Mouse (Mus musculus) forebrain, embryonic 14.5 days (tissue): ENCODE data around the gene Olfr96. TPM values are rescaled to one million over a fixed set of nuclear protein-coding genes. Genes with fewer than 3 reads are reported as not detected.
"Not testable (repeated sequence)": the region's sequence is repeated elsewhere in the genome, so short reads cannot be mapped to it uniquely, and the experiment has no call there.

Experiments used
- ATAC-seq: fragments of 200-750 bp; cut with Nextera tagmentation; 2 replicates; pipeline ENCODE4 v1.8.0; 2017; ENCODE audit warnings: mild to moderate bottlenecking, moderate library complexity
- DNase-seq: peaks from one replicate; pipeline ENCODE4 v3.0.0-alpha.2; 2015; ENCODE audit warnings: low spot score
- H3K27ac ChIP-seq: fragments of 300-500 bp; sonication (generic); 2 replicates; pipeline ENCODE4 v1.5.1; 2014; ENCODE audit warnings: low read depth, mild to moderate bottlenecking, control low read depth, low read length, moderate library complexity
- H3K27me3 ChIP-seq: fragments of 300-500 bp; sonication (generic); replicated peaks from 2 replicates; pipeline ENCODE4 v1.6.1; 2014; ENCODE audit warnings: low read length, control low read depth, mixed read lengths; ENCODE audit not compliant: control insufficient read depth, insufficient read depth
- H3K36me3 ChIP-seq: fragments of 300-500 bp; sonication (generic); 2 replicates; pipeline ENCODE4 v1.6.1; 2014; ENCODE audit warnings: low read length, control low read depth; ENCODE audit not compliant: control insufficient read depth, insufficient read depth
- H3K4me1 ChIP-seq: fragments of 300-500 bp; sonication (generic); 2 replicates; pipeline ENCODE4 v1.6.1; 2014; ENCODE audit warnings: antibody characterized with exemption, low read length, control low read depth; ENCODE audit not compliant: control insufficient read depth, insufficient read depth
- H3K4me2 ChIP-seq: fragments of 300-500 bp; sonication (generic); 2 replicates; pipeline ENCODE4 v1.6.1; 2014; ENCODE audit warnings: mild to moderate bottlenecking, control low read depth, low read length
- H3K4me3 ChIP-seq: fragments of 300-500 bp; sonication (generic); 2 replicates; pipeline ENCODE4 v1.5.1; 2014; ENCODE audit warnings: low read depth, low read length, control low read depth
- H3K9ac ChIP-seq: fragments of 300-500 bp; sonication (generic); 2 replicates; pipeline ENCODE4 v1.6.1; 2014; ENCODE audit warnings: mild to moderate bottlenecking, low read length, control low read depth, moderate library complexity
- H3K9me3 ChIP-seq: fragments of 300-500 bp; sonication (generic); replicated peaks from 2 replicates; pipeline ENCODE4 v1.6.1; 2016; ENCODE audit warnings: low read length, control low read depth, mixed read lengths; ENCODE audit not compliant: control insufficient read depth
- WGBS: fragments of 180-500 bp; shearing (Covaris S2); extraction: QIAGEN DNeasy Blood & Tissue Kit; methylation state at CpG from one replicate; pipeline ENCODE4 v1.1.7; 2014; 5-methylcytosine and 5-hydroxymethylcytosine counted together
- polyA plus RNA-seq: library from polyadenylated mRNA; unstranded; fragments of >200 nt; fragmentation: Nextera tagmentation; extraction: Ambion mirVana; gene quantifications from 2 replicates; pipeline ENCODE4 v1.2.1, GENCODE M21; 2014

The Olfr96 gene
- polyA plus RNA-seq, 1 experiment from 2014 or later, result not detected

GRCm38 (mm10) chr17:37203206-37203916 is 16.6 kb upstream of the Olfr96 start:
- H3K27ac ChIP-seq, result no peak overlapping the region
- H3K4me1 ChIP-seq, result no peaks in the 10 kb centered on the region
- no peaks in the 10 kb centered on the region for H3K9me3 ChIP-seq
- ATAC-seq (peak; percentile 88), DNase-seq (peak; percentile 93)
- peaks cover 5% of the 10 kb centered on the region for H3K27me3 ChIP-seq
- no peak overlapping the region for H3K4me3 ChIP-seq
- WGBS, result 2% methylated on average over 4 of the region's 4 CpGs
- H3K9ac ChIP-seq, result no peak overlapping the region
- H3K4me2 ChIP-seq, result no peak overlapping the region
- H3K36me3 ChIP-seq, result no peaks in the 10 kb centered on the region

- Histone ChIP-seq H3K4me1 (no peaks in the 10 kb centered on the region), H3K4me2 (no peak overlapping the region), H3K9me3 (no peaks in the 10 kb centered on the region), H3K36me3 (no peaks in the 10 kb centered on the region), H3K9ac (no peak overlapping the region), H3K4me3 (no peak overlapping the region), H3K27me3 (peaks cover under 1% of the 10 kb centered on the region; the same call in 1 of the 2 replicates), H3K27ac (no peak overlapping the region)
- ATAC-seq, result peak; percentile 54; the same call in 1 of the 2 replicates
- 27% methylated on average over 3 of the region's 3 CpGs for WGBS
- DNase-seq, result no peak
Measured at GRCm38 (mm10) chr17:37203917-37204236, 16.1 kb upstream of the Olfr96 start.

- H3K36me3 ChIP-seq, result no peaks in the 10 kb centered on the region
- no peaks in the 10 kb centered on the region for H3K9me3 ChIP-seq
- no peaks in the 10 kb centered on the region for H3K4me1 ChIP-seq
- WGBS, result 22% methylated on average over 40 of the region's 40 CpGs
- H3K27me3 ChIP-seq, result no peaks in the 10 kb centered on the region
- no peak overlapping the region for H3K27ac ChIP-seq
- peak overlapping the region; percentile 52 for H3K4me2 ChIP-seq
- peak overlapping the region; percentile 54 for H3K9ac ChIP-seq
- peak overlapping the region; percentile 27 for H3K4me3 ChIP-seq
- ATAC-seq, result peak; percentile 48; the same call in 1 of the 2 replicates
- DNase-seq, result peak; percentile 25
Measured at GRCm38 (mm10) chr17:37210884-37211768, 8.8 kb upstream of the Olfr96 start.

- Histone ChIP-seq H3K9me3 (peaks cover 4% of the 10 kb centered on the region; the same call in 1 of the 2 replicates), H3K4me2 (no peak within 1 kb of the TSS), H3K27ac (no peak within 1 kb of the TSS), H3K36me3 (no peaks in the 10 kb centered on the region), H3K9ac (no peak within 1 kb of the TSS), H3K4me1 (no peaks in the 10 kb centered on the region), H3K27me3 (no peaks in the 10 kb centered on the region), H3K4me3 (no peak within 1 kb of the TSS)
- ATAC-seq (no peak), DNase-seq (no peak)
- WGBS, result 73% methylated on average over 3 of the region's 3 CpGs
Measured at GRCm38 (mm10) chr17:37213018-37213417, 6.9 kb upstream of the Olfr96 start, which contains the start of gene Olfr95. TSS of gene Olfr95 (minus strand) at chr17:37213118.

- DNase-seq (no peak), ATAC-seq (no peak)
- H3K36me3 ChIP-seq, result no peaks in the 10 kb centered on the region
- H3K27me3 ChIP-seq, result no peaks in the 10 kb centered on the region
- WGBS, result 88% methylated on average over 3 of the region's 3 CpGs
- H3K27ac ChIP-seq, result no peak overlapping the region
- no peak overlapping the region for H3K4me3 ChIP-seq
- no peak overlapping the region for H3K4me2 ChIP-seq
- H3K9me3 ChIP-seq, result peaks cover 4% of the 10 kb centered on the region; the same call in 1 of the 2 replicates
- no peaks in the 10 kb centered on the region for H3K4me1 ChIP-seq
- no peak overlapping the region for H3K9ac ChIP-seq
Measured at GRCm38 (mm10) chr17:37218486-37218885, 1.5 kb upstream of the Olfr96 start.

GRCm38 (mm10) chr17:37221879-37222278 is 1.9 kb downstream of the Olfr96 start:
- no peaks in the 10 kb centered on the region for H3K27me3 ChIP-seq
- H3K27ac ChIP-seq, result no peak overlapping the region
- H3K36me3 ChIP-seq, result no peaks in the 10 kb centered on the region
- WGBS, result 30% methylated on average over 1 of the region's 1 CpGs
- H3K4me1 ChIP-seq, result no peaks in the 10 kb centered on the region
- ATAC-seq (no peak), DNase-seq (peak; percentile 5)
- H3K4me2 ChIP-seq, result no peak overlapping the region
- peaks cover 4% of the 10 kb centered on the region; the same call in 1 of the 2 replicates for H3K9me3 ChIP-seq
- no peak overlapping the region for H3K4me3 ChIP-seq
- no peak overlapping the region for H3K9ac ChIP-seq

- not testable (repeated sequence) for ATAC-seq, H3K4me3 ChIP-seq, DNase-seq, H3K27me3 ChIP-seq, H3K4me2 ChIP-seq, H3K4me1 ChIP-seq, H3K9me3 ChIP-seq, H3K9ac ChIP-seq, H3K27ac ChIP-seq, H3K36me3 ChIP-seq
- 93% methylated on average over 2 of the region's 2 CpGs for WGBS
Measured at GRCm38 (mm10) chr17:37237230-37237629, 17.3 kb downstream of the Olfr96 start, which contains the start of gene Olfr97. TSS of gene Olfr97 (minus strand) at chr17:37237330.

- Histone ChIP-seq H3K36me3 (no peaks in the 10 kb centered on the region), H3K27me3 (no peaks in the 10 kb centered on the region), H3K27ac (no peak overlapping the region), H3K4me1 (no peaks in the 10 kb centered on the region), H3K4me3 (no peak overlapping the region), H3K4me2 (no peak overlapping the region), H3K9ac (no peak overlapping the region), H3K9me3 (0 out of 2 replicates have a peak, but pooled peaks cover 3% of the 10 kb centered on the region)
- DNase-seq, result no peak
- WGBS, result 58% methylated on average over 3 of the region's 3 CpGs
- no peak for ATAC-seq
Measured at GRCm38 (mm10) chr17:37242198-37242597, 22.3 kb downstream of the Olfr96 start.
